Mouse (Mus musculus): ENCODE measurements around the gene Ctxn1. TPM values are rescaled to one million over a fixed set of nuclear protein-coding genes. Genes with fewer than 3 reads are reported as not detected.

The Ctxn1 gene
- total and polyA plus RNA-seq, 3 experiments, result 0.11 to 2.1 (median 1.6) TPM

- Histone ChIP-seq H3K4me1 (ENCODE audit: insufficient read depth, low read depth, low read length) (peaks cover 32% of the 10 kb centered on the region), H3K4me3 (ENCODE audit: low read depth, low read length) (peak within 1 kb of the TSS; percentile 87), H3K9me3 (replicated peaks) (no peaks in the 10 kb centered on the region), H3K27me3 (ENCODE audit: insufficient read depth, low read length) (no peaks in the 10 kb centered on the region), H3K36me3 (replicated peaks) (peaks cover 35% of the 10 kb centered on the region)
- peak; percentile 87 for DNase-seq (ENCODE audit: low spot score)
- ATAC-seq (ENCODE audit: extremely low read depth, insufficient number of reproducible peaks, low FRiP score, poor library complexity, severe bottlenecking), result peak; percentile 95
- no peak for TF ChIP-seq POLR2AphosphoS5 (IDR thresholded peaks at IDR 0.05; ENCODE audit: insufficient replicate concordance, low read depth, low read length)
- no peak for TF ChIP-seq CTCF (IDR thresholded peaks at IDR 0.05; ENCODE audit: low read depth, low read length)
- TF ChIP-seq GATA1 (IDR thresholded peaks at IDR 0.05; ENCODE audit: borderline replicate concordance, low read length), result no peak
- no peak for TF ChIP-seq GATA2 (IDR thresholded peaks at IDR 0.05; ENCODE audit: borderline replicate concordance, low read depth, low read length)
- TF ChIP-seq TAL1 (conservative IDR thresholded peaks at IDR 0.05; ENCODE audit: low read depth, low read length), result no peak
Observed at GRCm38 (mm10) chr8:4275275-4276110, 16.4 kb upstream of the Ctxn1 start, which contains the start of gene Timm44. TSS of gene Timm44 (minus strand) at chr8:4275913.

DNA sequence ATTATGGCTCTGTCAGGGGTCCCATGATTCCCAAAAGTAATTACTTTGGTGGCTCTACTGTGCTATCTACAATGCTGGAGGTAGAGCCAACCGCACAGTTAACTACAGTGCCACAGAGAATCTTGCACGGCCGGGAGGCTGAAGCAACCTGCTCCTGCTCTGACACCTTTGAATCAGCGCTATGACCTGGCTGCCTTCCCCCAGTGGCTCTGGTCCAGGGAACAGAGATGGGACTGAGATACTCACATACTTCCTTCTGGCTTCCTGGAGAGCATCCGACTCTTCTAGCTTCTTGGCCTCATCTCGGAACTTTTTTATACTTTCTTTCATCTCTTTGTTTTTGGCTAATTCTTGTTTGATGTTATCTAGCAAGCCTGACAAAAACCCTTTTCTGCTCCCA, 10.5 kb upstream of the Ctxn1 start:
- no peaks in the 10 kb centered on the region for H3K9me3 ChIP-seq (replicated peaks)
- TF ChIP-seq POLR2AphosphoS5 (IDR thresholded peaks at IDR 0.05; ENCODE audit: insufficient replicate concordance, low read depth, low read length), result no peak
- TF ChIP-seq TAL1 (conservative IDR thresholded peaks at IDR 0.05; ENCODE audit: low read depth, low read length), result no peak
- no peak for TF ChIP-seq GATA1 (IDR thresholded peaks at IDR 0.05; ENCODE audit: borderline replicate concordance, low read length)
- no peak for TF ChIP-seq CTCF (IDR thresholded peaks at IDR 0.05; ENCODE audit: low read depth, low read length)
- TF ChIP-seq GATA2 (IDR thresholded peaks at IDR 0.05; ENCODE audit: borderline replicate concordance, low read depth, low read length), result no peak
- H3K4me1 ChIP-seq (ENCODE audit: insufficient read depth, low read depth, low read length), result peaks cover 24% of the 10 kb centered on the region
- ATAC-seq (ENCODE audit: extremely low read depth, insufficient number of reproducible peaks, low FRiP score, poor library complexity, severe bottlenecking) (no peak), DNase-seq (ENCODE audit: low spot score) (no peak)
- H3K27me3 ChIP-seq (ENCODE audit: insufficient read depth, low read length), result no peaks in the 10 kb centered on the region
- no peak overlapping the region for H3K4me3 ChIP-seq (ENCODE audit: low read depth, low read length)
- peaks cover 94% of the 10 kb centered on the region for H3K36me3 ChIP-seq (replicated peaks)

- Histone ChIP-seq H3K36me3 (replicated peaks) (peaks cover 95% of the 10 kb centered on the region), H3K4me1 (ENCODE audit: insufficient read depth, low read depth, low read length) (peaks cover 8% of the 10 kb centered on the region), H3K9me3 (replicated peaks) (no peaks in the 10 kb centered on the region), H3K4me3 (ENCODE audit: low read depth, low read length) (no peak overlapping the region), H3K27me3 (ENCODE audit: insufficient read depth, low read length) (no peaks in the 10 kb centered on the region)
- TF ChIP-seq TAL1 (conservative IDR thresholded peaks at IDR 0.05; ENCODE audit: low read depth, low read length) (no peak), POLR2AphosphoS5 (IDR thresholded peaks at IDR 0.05; ENCODE audit: insufficient replicate concordance, low read depth, low read length) (no peak), CTCF (IDR thresholded peaks at IDR 0.05; ENCODE audit: low read depth, low read length) (no peak; the same call in 1 of the 2 replicates), GATA2 (IDR thresholded peaks at IDR 0.05; ENCODE audit: borderline replicate concordance, low read depth, low read length) (no peak), GATA1 (IDR thresholded peaks at IDR 0.05; ENCODE audit: borderline replicate concordance, low read length) (no peak)
- DNase-seq (ENCODE audit: low spot score) (no peak), ATAC-seq (ENCODE audit: extremely low read depth, insufficient number of reproducible peaks, low FRiP score, poor library complexity, severe bottlenecking) (no peak)
Observed at GRCm38 (mm10) chr8:4267627-4268026, 8.6 kb upstream of the Ctxn1 start.

- peaks cover 7% of the 10 kb centered on the region for H3K4me1 ChIP-seq (ENCODE audit: insufficient read depth, low read depth, low read length)
- TF ChIP-seq POLR2AphosphoS5 (IDR thresholded peaks at IDR 0.05; ENCODE audit: insufficient replicate concordance, low read depth, low read length) (no peak), TAL1 (conservative IDR thresholded peaks at IDR 0.05; ENCODE audit: low read depth, low read length) (no peak), GATA2 (IDR thresholded peaks at IDR 0.05; ENCODE audit: borderline replicate concordance, low read depth, low read length) (no peak), CTCF (IDR thresholded peaks at IDR 0.05; ENCODE audit: low read depth, low read length) (no peak), GATA1 (IDR thresholded peaks at IDR 0.05; ENCODE audit: borderline replicate concordance, low read length) (no peak)
- DNase-seq (ENCODE audit: low spot score) (no peak), ATAC-seq (ENCODE audit: extremely low read depth, insufficient number of reproducible peaks, low FRiP score, poor library complexity, severe bottlenecking) (no peak)
- H3K4me3 ChIP-seq (ENCODE audit: low read depth, low read length), result no peak overlapping the region
- no peaks in the 10 kb centered on the region for H3K27me3 ChIP-seq (ENCODE audit: insufficient read depth, low read length)
- no peaks in the 10 kb centered on the region for H3K9me3 ChIP-seq (replicated peaks)
- H3K36me3 ChIP-seq (replicated peaks), result peaks cover 100% of the 10 kb centered on the region
Observed at GRCm38 (mm10) chr8:4265160-4265914, 6.3 kb upstream of the Ctxn1 start.

DNA sequence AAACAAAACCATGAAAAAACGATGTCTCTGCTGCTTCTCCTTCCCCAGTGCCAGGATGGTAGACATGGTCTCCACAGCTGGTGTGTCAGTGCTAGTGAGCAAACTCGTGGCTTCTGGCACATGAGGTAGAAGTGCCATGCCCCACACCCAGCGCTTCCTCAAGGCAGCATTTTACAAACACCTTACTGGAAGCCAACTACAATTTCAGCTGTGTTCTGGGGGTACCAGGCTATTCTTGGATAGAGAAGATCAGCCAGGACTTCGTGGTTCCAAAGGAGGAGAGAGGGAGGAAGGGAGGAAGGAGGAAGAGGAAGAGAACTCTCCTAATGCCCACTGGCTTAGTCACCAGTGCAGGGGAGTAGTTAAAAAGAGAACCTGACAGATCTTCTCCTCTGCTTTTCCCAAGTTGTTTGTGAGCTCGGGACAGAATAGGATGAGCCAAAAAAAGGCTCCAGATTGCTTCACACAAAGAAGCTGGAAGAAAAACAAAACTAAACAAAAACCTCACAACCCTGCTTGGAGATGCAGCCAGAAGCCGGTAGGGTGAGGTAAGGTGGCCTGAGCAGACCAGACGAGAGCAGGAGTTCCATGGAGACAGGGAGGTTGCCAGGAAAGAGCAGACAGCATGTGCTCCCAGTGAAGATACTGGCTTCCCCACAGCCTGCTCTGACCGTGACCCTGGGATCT, 4.2 kb upstream of the Ctxn1 start:
- DNase-seq (ENCODE audit: low spot score) (no peak), ATAC-seq (ENCODE audit: extremely low read depth, insufficient number of reproducible peaks, low FRiP score, poor library complexity, severe bottlenecking) (no peak)
- H3K4me1 ChIP-seq (ENCODE audit: insufficient read depth, low read depth, low read length), result peaks cover 27% of the 10 kb centered on the region
- H3K4me3 ChIP-seq (ENCODE audit: low read depth, low read length), result no peak overlapping the region
- H3K9me3 ChIP-seq (replicated peaks), result no peaks in the 10 kb centered on the region
- peaks cover 93% of the 10 kb centered on the region for H3K36me3 ChIP-seq (replicated peaks)
- TF ChIP-seq GATA2 (IDR thresholded peaks at IDR 0.05; ENCODE audit: borderline replicate concordance, low read depth, low read length) (no peak), TAL1 (conservative IDR thresholded peaks at IDR 0.05; ENCODE audit: low read depth, low read length) (no peak), POLR2AphosphoS5 (IDR thresholded peaks at IDR 0.05; ENCODE audit: insufficient replicate concordance, low read depth, low read length) (no peak), GATA1 (IDR thresholded peaks at IDR 0.05; ENCODE audit: borderline replicate concordance, low read length) (no peak), CTCF (IDR thresholded peaks at IDR 0.05; ENCODE audit: low read depth, low read length) (no peak)
- H3K27me3 ChIP-seq (ENCODE audit: insufficient read depth, low read length), result no peaks in the 10 kb centered on the region

Measured in G1E (cell line).